Mouse (Mus musculus) retina, postnatal 1 day (tissue): ENCODE data around the gene Myo1c.

Experiments used
- DNase-seq: peaks from one replicate; pipeline ENCODE4 v3.0.0-alpha.2; 2012

Myo1c gene

DNA sequence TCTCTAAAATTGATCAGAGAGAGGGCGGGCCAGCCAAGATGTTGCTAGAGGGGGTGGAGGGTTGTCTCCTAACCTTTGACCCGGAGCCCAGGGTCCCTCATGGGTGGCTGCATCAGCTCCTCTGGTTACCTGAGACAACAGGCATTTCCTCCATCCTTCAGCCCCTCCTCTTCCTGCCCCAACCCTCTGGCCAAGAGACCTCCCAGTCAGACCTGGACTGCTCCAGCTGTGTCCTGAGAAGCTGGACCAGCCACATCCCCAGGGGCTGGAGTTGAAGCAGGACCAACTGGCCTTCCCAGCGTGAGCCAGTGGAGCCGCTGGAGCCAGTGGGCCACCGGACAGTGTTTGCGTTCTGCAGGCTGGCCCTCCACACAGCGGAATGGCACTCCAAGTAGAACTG, at the start of gene Myo1c:
Gene Myo1c (plus strand): TSS at position 194 of the 400 bp plus-strand sequence.
- no peak for DNase-seq

DNA sequence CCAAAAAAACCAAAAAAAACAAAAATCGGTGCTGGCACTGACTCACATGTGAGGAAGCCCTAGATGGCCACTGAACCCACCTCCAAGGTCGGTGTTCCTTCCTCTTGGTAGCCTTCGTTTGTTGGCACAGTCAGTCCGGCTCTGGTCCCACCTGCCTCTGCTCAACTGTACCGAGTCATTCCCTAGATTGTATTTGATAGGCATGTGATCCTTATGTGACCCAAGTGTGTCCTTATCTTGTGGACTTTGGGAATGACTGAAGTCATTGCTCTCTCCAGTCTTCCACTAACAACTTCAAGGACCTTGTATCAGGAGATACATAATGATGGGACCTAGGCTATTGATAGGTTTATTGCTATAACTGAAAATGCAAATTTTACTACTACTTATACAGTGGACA, 45.5 kb upstream of the Myo1c start:
- no peak for DNase-seq

GRCm38 (mm10) chr11:75605318-75605717, 45.0 kb upstream of the Myo1c start:
- no peak for DNase-seq

- DNase-seq: no peak
These were observed 41.5 kb upstream of the Myo1c start for GRCm38 (mm10) chr11:75608776-75609175.

DNA sequence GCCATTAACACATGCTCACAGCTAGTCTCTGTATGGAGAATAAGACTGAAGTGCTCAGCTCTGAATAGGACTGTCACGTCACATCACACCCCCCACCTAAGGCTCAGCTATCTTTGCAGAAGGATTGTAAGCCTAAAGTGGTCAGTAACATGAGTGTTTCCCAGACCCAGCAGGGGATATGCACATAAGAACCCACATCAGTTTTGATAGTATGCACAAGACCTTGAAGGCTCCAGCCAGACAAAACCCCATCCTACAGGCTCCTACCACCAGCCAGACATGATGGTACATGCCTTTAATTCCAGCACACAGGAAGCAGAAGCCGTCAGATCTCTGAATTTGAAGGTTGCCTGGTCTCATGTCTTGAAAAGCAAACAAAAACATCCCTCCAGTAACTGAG, 40.3 kb upstream of the Myo1c start:
- no peak for DNase-seq

- no peak for DNase-seq
These were observed 35.5 kb upstream of the Myo1c start for GRCm38 (mm10) chr11:75614769-75615168.

GRCm38 (mm10) chr11:75615556-75615955, 34.7 kb upstream of the Myo1c start:
- DNase-seq: no peak

- DNase-seq: no peak
These were observed 31.2 kb upstream of the Myo1c start for GRCm38 (mm10) chr11:75619133-75619532.

GRCm38 (mm10) chr11:75620136-75620780, 30.0 kb upstream of the Myo1c start:
- DNase-seq: no peak

GRCm38 (mm10) chr11:75621426-75621825, 28.9 kb upstream of the Myo1c start:
- DNase-seq: no peak

DNA sequence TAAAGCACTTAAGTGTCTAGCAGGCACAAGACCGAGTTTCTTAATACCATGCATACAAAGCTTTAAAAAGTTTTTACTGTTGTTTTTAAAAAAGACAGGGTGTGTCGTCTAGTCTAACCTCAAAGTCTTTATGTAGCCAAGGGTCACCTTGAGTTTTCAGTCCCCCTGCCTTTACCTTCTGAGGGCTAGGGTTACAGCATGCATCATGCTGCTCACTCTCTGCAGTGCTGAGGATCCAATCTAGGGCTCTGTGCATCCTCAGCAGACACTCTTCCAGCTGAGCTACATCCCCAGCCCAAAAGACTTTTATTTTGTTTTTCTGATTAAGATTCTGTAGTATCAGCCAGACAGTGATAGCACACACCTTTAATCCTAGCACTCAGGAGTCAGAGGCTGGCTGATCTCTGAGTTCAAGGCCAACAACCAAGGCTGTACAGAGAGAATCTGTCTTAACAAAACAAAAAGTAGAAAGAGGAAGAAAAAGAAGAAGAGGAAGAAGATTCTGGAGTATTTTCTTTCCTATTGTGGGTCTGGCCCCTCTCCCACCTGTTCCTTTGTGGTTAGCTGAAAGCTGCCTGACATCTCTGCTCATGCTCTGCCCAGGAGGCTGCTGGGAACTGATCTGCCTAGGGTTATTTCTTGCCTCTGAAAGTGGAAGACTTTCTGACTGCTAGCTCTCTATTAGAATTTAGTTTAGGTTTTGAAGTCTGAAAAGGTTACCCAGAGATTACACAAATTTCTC, 27.5 kb upstream of the Myo1c start:
- DNase-seq: no peak

DNA sequence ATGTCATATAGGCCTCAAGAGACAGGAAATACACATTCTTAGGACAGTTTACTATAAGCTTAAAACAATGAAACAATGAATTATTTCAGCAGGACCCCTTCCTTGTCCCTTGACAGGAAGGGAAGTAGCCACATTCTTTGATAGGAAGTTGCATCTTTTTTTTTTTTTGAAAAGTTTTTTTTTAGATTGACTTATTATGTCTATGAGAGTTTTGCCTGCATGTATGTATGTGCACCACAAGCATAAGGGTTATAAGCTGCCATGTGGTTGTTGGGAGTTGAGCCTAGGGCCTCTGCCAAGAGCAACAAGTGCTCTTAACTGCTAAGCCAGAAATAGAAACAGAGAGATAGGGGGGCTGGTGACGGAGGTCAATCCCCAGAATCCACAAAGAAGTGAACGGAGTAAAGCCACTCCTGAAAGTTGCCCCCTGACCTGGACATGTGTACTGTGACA, 26.2 kb upstream of the Myo1c start:
- no peak for DNase-seq

DNA sequence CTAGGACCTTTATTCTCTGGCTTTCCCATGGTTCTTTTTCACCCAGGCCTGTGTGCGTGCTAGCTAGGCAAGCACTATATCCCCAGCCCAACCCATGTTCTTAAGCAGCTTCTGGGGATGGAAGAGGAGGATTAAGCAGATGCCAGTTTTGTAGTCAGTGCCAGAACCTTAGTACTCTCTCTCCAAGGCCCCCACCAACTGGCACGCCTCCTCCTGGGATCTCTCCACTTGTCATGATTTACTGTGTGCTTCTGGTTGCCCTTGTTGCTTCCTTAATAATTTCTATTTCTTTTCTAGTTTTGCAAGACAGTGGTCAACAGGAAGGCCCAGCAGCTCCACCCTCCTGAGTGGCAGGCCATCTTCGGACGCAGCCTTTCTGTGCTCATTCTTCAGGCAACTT, 24.5 kb upstream of the Myo1c start:
- DNase-seq: peak; percentile 37

- DNase-seq: no peak
These were observed 20.2 kb upstream of the Myo1c start for GRCm38 (mm10) chr11:75630098-75630497.

- DNase-seq: peak; percentile 98
These were observed 19.6 kb upstream of the Myo1c start, which contains the start of gene Inpp5k for GRCm38 (mm10) chr11:75630645-75631229. TSS of gene Inpp5k (plus strand) at chr11:75630988.

GRCm38 (mm10) chr11:75631561-75632225, 18.6 kb upstream of the Myo1c start:
- DNase-seq: peak; percentile 50

GRCm38 (mm10) chr11:75632921-75633320, 17.4 kb upstream of the Myo1c start:
- DNase-seq: no peak

GRCm38 (mm10) chr11:75634801-75635200, 15.5 kb upstream of the Myo1c start:
- no peak for DNase-seq

- DNase-seq: no peak
These were observed 15.0 kb upstream of the Myo1c start for GRCm38 (mm10) chr11:75635315-75635714.

GRCm38 (mm10) chr11:75643323-75643722, 7.0 kb upstream of the Myo1c start:
- no peak for DNase-seq

DNA sequence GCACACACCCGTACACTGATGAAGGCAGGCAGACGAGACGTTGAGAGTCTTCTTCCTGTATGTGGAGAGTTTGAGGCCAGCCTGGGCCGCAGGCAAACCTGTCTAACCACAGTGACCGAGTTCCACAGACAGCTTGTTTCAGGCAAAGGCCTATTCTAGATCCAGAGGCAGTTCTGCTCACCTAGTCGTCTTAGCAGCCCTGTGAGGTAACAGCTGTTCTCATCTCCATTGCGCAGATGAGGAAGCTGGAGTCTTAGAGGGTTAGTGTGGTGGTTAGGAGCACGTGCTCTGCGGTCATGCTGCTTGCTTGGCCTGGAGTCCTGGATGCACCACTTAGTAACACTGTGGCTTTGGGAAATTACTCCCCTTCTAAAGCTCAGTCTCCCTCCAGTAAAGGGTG, 5.6 kb upstream of the Myo1c start:
- DNase-seq: no peak

DNA sequence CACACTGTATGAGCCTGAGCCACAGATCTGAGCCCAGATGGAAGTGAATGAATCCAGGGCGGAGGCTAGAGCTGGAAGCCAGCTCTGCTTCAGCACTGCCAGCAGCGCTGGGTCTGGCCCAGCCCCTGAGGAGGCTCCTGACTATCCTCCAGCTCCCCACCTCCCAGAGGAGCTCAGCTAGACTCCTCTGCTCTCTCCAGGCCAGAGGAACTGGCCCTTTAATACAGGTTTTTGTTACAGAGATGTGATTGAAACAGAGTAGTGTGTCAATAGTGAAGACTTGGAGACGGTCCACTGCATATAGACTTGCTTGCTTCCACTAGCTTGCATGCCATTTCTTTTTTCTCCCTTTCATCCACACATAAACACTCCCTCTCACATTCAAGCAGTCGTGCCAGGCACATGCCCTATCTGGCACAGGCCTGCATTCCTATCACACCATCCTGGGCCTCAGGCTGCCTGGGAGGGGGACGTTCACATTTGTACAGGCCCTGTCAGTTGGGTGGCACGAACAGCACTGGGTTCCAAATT, 2.6 kb upstream of the Myo1c start:
- DNase-seq: no peak

DNA sequence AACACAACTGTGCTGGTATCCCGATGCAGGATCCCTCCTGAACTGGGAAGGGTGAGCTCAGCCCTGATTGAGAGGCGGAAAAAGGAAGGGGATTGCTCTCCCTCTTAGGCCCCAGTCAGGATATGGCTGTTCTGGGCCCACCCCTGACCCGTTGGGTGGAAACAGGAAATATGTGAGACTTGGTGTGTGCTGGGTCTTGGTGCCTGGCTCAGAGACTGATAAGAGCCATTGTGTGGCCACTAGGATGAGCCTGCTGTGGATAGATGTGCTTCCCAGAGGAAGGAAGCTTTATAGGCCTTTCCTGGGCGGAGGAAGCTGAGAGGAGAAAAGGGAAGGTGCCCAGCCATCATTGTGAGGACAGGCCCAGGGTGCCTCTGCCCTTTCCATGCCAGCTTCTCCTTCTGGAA, 1.1 kb upstream of the Myo1c start:
- no peak for DNase-seq
